In the genomic region with DNA sequence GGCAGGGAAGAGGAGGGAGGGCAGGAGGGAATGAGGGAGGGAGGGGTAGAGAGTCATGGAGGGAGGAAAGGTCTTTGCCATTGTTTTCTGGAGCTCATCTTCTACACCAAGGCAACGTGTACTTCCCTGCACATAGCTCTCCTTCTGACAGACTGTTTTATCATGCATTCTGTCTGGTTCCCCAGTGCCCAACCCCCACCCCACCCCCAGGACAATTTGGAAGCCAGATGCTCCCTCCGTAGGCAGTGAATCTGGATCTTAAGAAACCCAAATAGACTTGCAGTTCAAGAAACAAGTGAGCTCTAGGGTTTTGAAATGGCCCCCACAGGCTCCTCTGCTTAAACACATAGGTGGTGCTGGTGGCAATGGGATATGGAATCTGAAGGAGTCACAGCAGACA, we compare ENCODE assay signal across 28 mouse cellular contexts. TPM values are rescaled to one million over a fixed set of nuclear protein-coding genes. Genes with fewer than 3 reads are reported as not detected.
"Had no signal": no experiment of that assay in that cellular context is flagged by ENCODE, and none has a peak within 500 bp of the region (broad histone marks: within the 10 kb centered on the region; RNA-seq: fewer than 3 reads in every experiment).

No protein-coding gene starts in this region.

- H3K9me3 ChIP-seq: heart, embryonic 13.5 days; heart, embryonic 15.5 days; hindbrain, embryonic 10.5 days; hindbrain, embryonic 12.5 days; kidney, embryonic 15.5 days; limb, embryonic 13.5 days; limb, embryonic 15.5 days; liver, embryonic 12.5 days had no signal

- ATAC-seq: hindbrain, postnatal 0 days; intestine, embryonic 16.5 days; liver, embryonic 12.5 days had no signal

- DNase-seq: gastrocnemius, adult 2 months; gastrocnemius, postnatal 10 days; gastrocnemius, postnatal 25 days; heart, adult 2 months; heart, postnatal 4 days; kidney, adult 11 months; kidney, adult 2 months; kidney, adult 9 months; kidney, postnatal 14 days; kidney, postnatal 36 days; layer of hippocampus, adult 9-11 months; layer of hippocampus, postnatal 36 days; left cerebral cortex, postnatal 4 days had no signal

- H3K4me3 ChIP-seq: gastrocnemius, adult 2 months; heart, adult 2 months; heart, embryonic 13.5 days; heart, embryonic 15.5 days; hindbrain, embryonic 10.5 days; hindbrain, embryonic 12.5 days; kidney, embryonic 15.5 days; limb, embryonic 13.5 days; limb, embryonic 15.5 days; liver, embryonic 12.5 days had no signal

- H3K4me1 ChIP-seq: hindbrain, embryonic 10.5 days; hindbrain, embryonic 12.5 days; kidney, embryonic 15.5 days; limb, embryonic 15.5 days had no signal

- H3K36me3 ChIP-seq: heart, embryonic 13.5 days; heart, embryonic 15.5 days; hindbrain, embryonic 10.5 days; hindbrain, embryonic 12.5 days; kidney, embryonic 15.5 days; limb, embryonic 13.5 days; limb, embryonic 15.5 days; liver, embryonic 12.5 days had no signal

- H3K27me3 ChIP-seq: heart, embryonic 13.5 days; heart, embryonic 15.5 days; hindbrain, embryonic 12.5 days; kidney, embryonic 15.5 days; limb, embryonic 13.5 days; limb, embryonic 15.5 days; liver, embryonic 12.5 days had no signal

RNA-seq across cellular contexts. Expression of a gene that starts 1.8 kb away (rescaled TPM):
- total RNA-seq: gastrocnemius, adult 2 months; gastrocnemius, postnatal 10 days; layer of hippocampus, postnatal 36 days; left cerebral cortex, postnatal 25 days; left cerebral cortex, postnatal 4 days; liver, adult 2 months had no signal
- polyA plus RNA-seq: hindbrain, postnatal 0 days; large intestine, adult 2 months had no signal

RNA-seq across cellular contexts. Expression of a gene that starts 42.0 kb away (rescaled TPM):
- total RNA-seq: gastrocnemius, adult 2 months; gastrocnemius, postnatal 25 days; layer of hippocampus, postnatal 14 days; left cerebral cortex, postnatal 10 days had no signal
- polyA plus RNA-seq: hindbrain, embryonic 12.5 days; hindbrain, postnatal 0 days had no signal
